ENCODE assay signal across 28 mouse cellular contexts in the genomic region with DNA sequence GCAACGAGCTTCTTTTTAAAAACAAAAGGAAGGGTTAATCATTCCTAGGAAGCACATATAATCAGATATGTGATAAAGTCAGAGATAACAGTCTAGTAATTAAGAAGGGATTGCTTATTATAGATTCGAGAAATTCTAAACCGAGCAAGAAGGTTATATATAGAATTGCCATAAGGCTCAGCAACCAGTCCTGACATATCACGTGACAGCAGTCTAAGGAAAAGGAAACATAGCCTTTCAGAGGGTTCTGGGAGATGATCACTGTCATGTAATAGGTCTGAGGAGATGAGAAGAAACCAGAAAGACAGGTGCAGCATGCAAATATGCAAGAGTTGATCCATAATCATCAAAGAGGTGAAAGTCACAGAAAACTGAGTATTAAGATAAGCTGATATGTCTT. TPM values are rescaled to one million over a fixed set of nuclear protein-coding genes. Genes with fewer than 3 reads are reported as not detected.
DNase-seq lines count a peak whose midpoint lies in the region; ATAC-seq and TF ChIP-seq lines count a peak whose summit lies in the region.
"Had no signal": no experiment of that assay in that cellular context is flagged by ENCODE, and none has a peak within 500 bp of the region (broad histone marks: within the 10 kb centered on the region; RNA-seq: fewer than 3 reads in every experiment).

No protein-coding gene starts in this region.

- no peaks in the 10 kb centered on the region for H3K9me3 ChIP-seq in forebrain, embryonic 15.5 days
- H3K9me3 ChIP-seq in forebrain, embryonic 14.5 days (replicated peaks; ENCODE audit: control insufficient read depth, low read length), result no peaks in the 10 kb centered on the region
- H3K9me3 ChIP-seq: embryonic facial prominence, embryonic 15.5 days; heart, embryonic 10.5 days; heart, embryonic 13.5 days had no signal

- DNase-seq in forebrain, embryonic 14.5 days (ENCODE audit: low spot score), result no peak
- DNase-seq in gastrocnemius, adult 2 months, result no peak
- no peak for DNase-seq in gastrocnemius, adult 18-20 months (ENCODE audit: low spot score)
- no peak for DNase-seq in adrenal gland, postnatal 4 days (ENCODE audit: low spot score in 2 of 2)
- DNase-seq: adrenal gland, postnatal 14 days; cerebellum, adult 11-12 months; cerebellum, adult 8-10 months; cerebellum, postnatal 10 days; cerebellum, postnatal 36 days; embryo, embryonic 11 days; gastrocnemius, postnatal 10 days; gastrocnemius, postnatal 36 days; heart, adult 2 months; heart, postnatal 14 days; heart, postnatal 4 days; kidney, adult 18-20 months had no signal

- no peak overlapping the region for H3K27ac ChIP-seq in forebrain, embryonic 15.5 days (replicated peaks)
- no peak overlapping the region for H3K27ac ChIP-seq in forebrain, embryonic 14.5 days (ENCODE audit: low read depth, low read length)
- peak overlapping the region; percentile 83 for H3K27ac ChIP-seq in gastrocnemius, adult 2 months
- H3K27ac ChIP-seq: heart, adult 2 months; heart, embryonic 10.5 days; hindbrain, embryonic 14.5 days; hindbrain, postnatal 0 days had no signal

- intact Hi-C loops in gastrocnemius, adult 2 months (cut with DNase I), result no loop called here

- TF ChIP-seq POLR2A in myocyte (IDR thresholded peaks at IDR 0.05; ENCODE audit: insufficient read length, low read depth), result no peak

- no peak overlapping the region for H3K4me3 ChIP-seq in forebrain, embryonic 15.5 days
- H3K4me3 ChIP-seq in forebrain, embryonic 14.5 days (ENCODE audit: low read depth, low read length), result no peak overlapping the region
- H3K4me3 ChIP-seq in gastrocnemius, adult 2 months, result peak overlapping the region; percentile 37
- H3K4me3 ChIP-seq in myocyte, result no peak overlapping the region
- H3K4me3 ChIP-seq: embryonic facial prominence, embryonic 15.5 days; erythroblast, embryonic 14.5 days; heart, adult 2 months; heart, embryonic 10.5 days; heart, embryonic 13.5 days had no signal

- ATAC-seq in forebrain, embryonic 15.5 days (replicated peaks), result peak; percentile 60; the same call in 1 of the 2 replicates
- no peak for ATAC-seq in forebrain, embryonic 14.5 days
- ATAC-seq: CD4-positive, CD25-positive, alpha-beta regulatory T cell, adult 4 months; hindbrain, postnatal 0 days; inflammation-experienced regulatory T-cells, adult 6 months; intestine, embryonic 16.5 days had no signal

- no peaks in the 10 kb centered on the region for H3K27me3 ChIP-seq in forebrain, embryonic 15.5 days
- no peaks in the 10 kb centered on the region for H3K27me3 ChIP-seq in forebrain, embryonic 14.5 days (replicated peaks; ENCODE audit: control insufficient read depth, insufficient read depth, low read length)
- no peaks in the 10 kb centered on the region for H3K27me3 ChIP-seq in myocyte (ENCODE audit: control insufficient read depth, insufficient read depth, insufficient read length)
- H3K27me3 ChIP-seq: embryonic facial prominence, embryonic 15.5 days; heart, embryonic 13.5 days had no signal

- peaks cover 4% of the 10 kb centered on the region for H3K79me2 ChIP-seq in myocyte (ENCODE audit: control insufficient read depth, insufficient read depth)

- 74% methylated on average over 4 of the region's 4 CpGs for WGBS in forebrain, embryonic 15.5 days
- WGBS in forebrain, embryonic 14.5 days, result 80% methylated on average over 4 of the region's 4 CpGs

- TF ChIP-seq CTCF in gastrocnemius, adult 2 months (IDR thresholded peaks at IDR 0.05), result no peak

- no peaks in the 10 kb centered on the region for H3K4me1 ChIP-seq in forebrain, embryonic 15.5 days
- no peaks in the 10 kb centered on the region for H3K4me1 ChIP-seq in forebrain, embryonic 14.5 days (ENCODE audit: control insufficient read depth, insufficient read depth, low read length)
- H3K4me1 ChIP-seq: heart, embryonic 10.5 days; heart, embryonic 13.5 days had no signal

- H3K9ac ChIP-seq in forebrain, embryonic 15.5 days (replicated peaks), result no peak overlapping the region
- H3K9ac ChIP-seq in forebrain, embryonic 14.5 days (ENCODE audit: low read length), result no peak overlapping the region
- H3K9ac ChIP-seq: embryonic facial prominence, embryonic 15.5 days; heart, embryonic 13.5 days; hindbrain, embryonic 14.5 days had no signal

- no peaks in the 10 kb centered on the region for H3K36me3 ChIP-seq in forebrain, embryonic 15.5 days
- no peaks in the 10 kb centered on the region for H3K36me3 ChIP-seq in forebrain, embryonic 14.5 days (ENCODE audit: control insufficient read depth, insufficient read depth, low read length)
- peaks cover 3% of the 10 kb centered on the region for H3K36me3 ChIP-seq in myocyte (ENCODE audit: control insufficient read depth, insufficient read depth)
- H3K36me3 ChIP-seq: embryonic facial prominence, embryonic 15.5 days; heart, embryonic 10.5 days; heart, embryonic 13.5 days had no signal

- H3ac ChIP-seq in myocyte (ENCODE audit: control insufficient read depth, insufficient read length), result no peak overlapping the region

- no peak overlapping the region for H3K4me2 ChIP-seq in forebrain, embryonic 15.5 days (replicated peaks)
- no peak overlapping the region for H3K4me2 ChIP-seq in forebrain, embryonic 14.5 days (ENCODE audit: low read length)
- peak overlapping the region; percentile 20 for H3K4me2 ChIP-seq in myocyte (ENCODE audit: low read depth)
- H3K4me2 ChIP-seq: embryonic facial prominence, embryonic 15.5 days; heart, embryonic 13.5 days; hindbrain, embryonic 14.5 days had no signal

TF ChIP-seq in myocyte, 11 proteins besides CTCF, POLR2A, EP300 and RAD21:
- TF ChIP-seq POLR2AphosphoS2 (IDR thresholded peaks at IDR 0.05; ENCODE audit: insufficient read length, low read depth), result no peak
- TF ChIP-seq E2F4 (IDR thresholded peaks at IDR 0.05; ENCODE audit: insufficient read depth), result no peak
- TF ChIP-seq MYOD1 (IDR thresholded peaks at IDR 0.05; ENCODE audit: control insufficient read depth in 1 of 3, insufficient read length in 2 of 3, low read depth in 2 of 3), result no peak
- TF ChIP-seq MAX (IDR thresholded peaks at IDR 0.05; ENCODE audit: low read depth), result no peak
- no peak for TF ChIP-seq USF1 (IDR thresholded peaks at IDR 0.05; ENCODE audit: low read depth)
- TF ChIP-seq CEBPB (IDR thresholded peaks at IDR 0.05; ENCODE audit: insufficient read depth, poor library complexity, severe bottlenecking), result no peak
- no peak for TF ChIP-seq TCF3 (IDR thresholded peaks at IDR 0.05; ENCODE audit: insufficient read length, low read depth)
- no peak for TF ChIP-seq TCF12 (IDR thresholded peaks at IDR 0.05; ENCODE audit: insufficient read depth, poor library complexity, severe bottlenecking)
- no peak for TF ChIP-seq REST (IDR thresholded peaks at IDR 0.05; ENCODE audit: insufficient read depth, insufficient read length)
- no peak for TF ChIP-seq SRF (IDR thresholded peaks at IDR 0.05; ENCODE audit: control insufficient read depth, insufficient read length, low read depth)

RNA-seq across cellular contexts. Expression of gene Met, which starts 59.3 kb away (rescaled TPM):
- 1.5 and 1.9 TPM in 2 replicates for polyA plus RNA-seq in forebrain, embryonic 15.5 days (2015; fragmentation: Nextera tagmentation; extraction: Ambion mirVana)
- 0.98 and 1.4 TPM in 2 replicates for polyA plus RNA-seq in forebrain, embryonic 14.5 days (2014; fragmentation: Nextera tagmentation; extraction: Ambion mirVana)
- total RNA-seq in gastrocnemius, adult 2 months (2021), result 10 to 100 TPM in 1 of 2 experiments, 1 to 10 TPM in 1; 6.9 to 10.6 TPM
- 10 to 100 TPM in 1 of 2 experiments, 1 to 10 TPM in 1; 9.9 to 10.3 TPM for total RNA-seq in gastrocnemius, adult 18-20 months (2021)
- polyA plus RNA-seq in myocyte (2012; fragmentation: generic; extraction: Trizol), result 4.5 TPM
- total RNA-seq in adrenal gland, postnatal 4 days (2021), result 10 to 100 TPM; 10.3 to 10.6 TPM
- total RNA-seq: MEL had no signal
- polyA plus RNA-seq: erythroblast, embryonic 14.5 days had no signal
